Mouse (Mus musculus): ENCODE results near the gene Psmb11.
A peak's percentile ranks its signal among the peaks of the same experiment; 100 is the strongest.

DNA sequence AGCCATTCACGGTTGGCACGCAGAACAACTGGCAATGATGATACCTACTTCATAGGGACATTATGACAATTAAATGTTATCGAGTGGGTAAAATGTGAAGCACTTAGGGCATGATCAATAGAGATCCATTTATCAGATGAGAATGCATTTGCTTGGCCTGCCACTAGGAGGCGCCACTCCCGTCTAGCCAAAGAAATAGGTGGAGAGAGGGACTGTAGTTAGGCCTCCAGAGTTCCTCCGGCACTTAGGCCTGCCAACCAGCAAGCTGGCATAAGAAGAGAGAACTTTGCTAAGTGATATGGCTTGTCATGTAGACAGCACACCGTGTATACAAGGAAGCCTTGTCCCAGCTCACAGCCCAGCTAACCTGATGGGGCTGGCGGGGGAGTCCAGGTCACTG is 15.7 kb downstream of the Psmb11 start:
- TF ChIP-seq CTCF (IDR thresholded peaks at IDR 0.05; ENCODE audit: control insufficient read depth, insufficient read depth, insufficient read length) (peak; percentile 31), CEBPB (IDR thresholded peaks at IDR 0.05; ENCODE audit: low read depth) (no peak)

Data from C2C12 (cell line).